Comparison of ENCODE assay signal across 27 mouse cellular contexts in the genomic region with DNA sequence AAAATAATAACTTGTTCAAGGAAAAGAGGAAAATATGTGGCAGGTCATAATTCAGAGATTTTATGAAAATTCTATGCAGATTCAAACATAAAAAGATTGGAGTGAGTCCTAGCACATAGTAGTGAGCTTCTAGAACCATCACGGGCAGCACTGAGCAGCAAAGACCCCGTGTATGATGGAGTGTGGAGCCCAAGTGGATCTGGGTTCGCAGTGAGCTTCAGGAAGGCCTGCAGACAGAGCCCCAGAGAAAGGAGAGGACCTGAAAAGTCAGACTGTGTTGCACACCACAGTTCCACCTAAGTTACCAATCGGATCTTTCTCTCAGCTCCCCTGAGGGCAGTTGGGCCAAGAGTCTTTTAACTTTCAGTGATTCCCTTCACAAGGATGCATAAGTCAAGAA. TPM values are rescaled to one million over a fixed set of nuclear protein-coding genes. Genes with fewer than 3 reads are reported as not detected.
A peak's percentile ranks its signal among the peaks of the same experiment; 100 is the strongest.
DNase-seq lines count a peak whose midpoint lies in the region; ATAC-seq and TF ChIP-seq lines count a peak whose summit lies in the region.
"Had no signal": no experiment of that assay in that cellular context is flagged by ENCODE, and none has a peak within 500 bp of the region (broad histone marks: within the 10 kb centered on the region; RNA-seq: fewer than 3 reads in every experiment).

No protein-coding gene starts in this region.

- TF ChIP-seq CTCF in gastrocnemius, adult 2 months (IDR thresholded peaks at IDR 0.05) = no peak

- no peak for ATAC-seq in heart, embryonic 12.5 days (ENCODE audit: insufficient number of reproducible peaks, low FRiP score)
- ATAC-seq in midbrain, embryonic 11.5 days (ENCODE audit: low FRiP score) = no peak
- ATAC-seq in midbrain, embryonic 14.5 days (ENCODE audit: low FRiP score, low TSS enrichment) = no peak
- ATAC-seq: activated CD4-positive, CD25-positive, alpha-beta regulatory T cell, adult 4 months; CD4-positive, CD25-positive, alpha-beta regulatory T cell, adult 4 months; forebrain, embryonic 13.5 days; forebrain, embryonic 15.5 days; Patski had no signal

- no peak overlapping the region for H3K4me2 ChIP-seq in heart, embryonic 12.5 days
- H3K4me2 ChIP-seq in midbrain, embryonic 11.5 days = no peak overlapping the region
- no peak overlapping the region for H3K4me2 ChIP-seq in midbrain, embryonic 14.5 days (ENCODE audit: low read length)
- H3K4me2 ChIP-seq: embryonic facial prominence, embryonic 12.5 days; forebrain, embryonic 13.5 days; forebrain, embryonic 15.5 days had no signal

- H3K36me3 ChIP-seq in heart, embryonic 10.5 days = 0 out of 2 replicates have a peak, but pooled peaks cover 3% of the 10 kb centered on the region
- no peaks in the 10 kb centered on the region for H3K36me3 ChIP-seq in heart, embryonic 12.5 days
- no peaks in the 10 kb centered on the region for H3K36me3 ChIP-seq in midbrain, embryonic 11.5 days (ENCODE audit: control insufficient read depth, insufficient read depth, low read length)
- no peaks in the 10 kb centered on the region for H3K36me3 ChIP-seq in midbrain, embryonic 14.5 days (ENCODE audit: control insufficient read depth, insufficient read depth, low read length)
- H3K36me3 ChIP-seq: embryonic facial prominence, embryonic 10.5 days; embryonic facial prominence, embryonic 12.5 days; forebrain, embryonic 15.5 days; G1E had no signal

- no peaks in the 10 kb centered on the region for H3K9me3 ChIP-seq in heart, embryonic 10.5 days
- no peaks in the 10 kb centered on the region for H3K9me3 ChIP-seq in heart, embryonic 12.5 days (replicated peaks)
- H3K9me3 ChIP-seq in midbrain, embryonic 11.5 days (ENCODE audit: control insufficient read depth, low read length) = no peaks in the 10 kb centered on the region
- no peaks in the 10 kb centered on the region for H3K9me3 ChIP-seq in midbrain, embryonic 14.5 days (ENCODE audit: control insufficient read depth, low read length)
- H3K9me3 ChIP-seq: embryonic facial prominence, embryonic 10.5 days; embryonic facial prominence, embryonic 12.5 days; forebrain, embryonic 13.5 days; forebrain, embryonic 15.5 days; G1E had no signal

- H3K9ac ChIP-seq in heart, embryonic 12.5 days = no peak overlapping the region
- H3K9ac ChIP-seq in midbrain, embryonic 11.5 days (ENCODE audit: low read length) = no peak overlapping the region
- no peak overlapping the region for H3K9ac ChIP-seq in midbrain, embryonic 14.5 days (replicated peaks; ENCODE audit: low read length)
- H3K9ac ChIP-seq: embryonic facial prominence, embryonic 12.5 days; forebrain, embryonic 13.5 days; forebrain, embryonic 15.5 days had no signal

- peaks cover 10% of the 10 kb centered on the region for H3K4me1 ChIP-seq in heart, embryonic 10.5 days
- H3K4me1 ChIP-seq in heart, embryonic 12.5 days (replicated peaks) = peaks cover 25% of the 10 kb centered on the region
- H3K4me1 ChIP-seq in midbrain, embryonic 11.5 days (ENCODE audit: control insufficient read depth, insufficient read depth, low read length) = no peaks in the 10 kb centered on the region
- H3K4me1 ChIP-seq in midbrain, embryonic 14.5 days (ENCODE audit: control insufficient read depth, insufficient read depth, low read length) = no peaks in the 10 kb centered on the region
- H3K4me1 ChIP-seq: embryonic facial prominence, embryonic 10.5 days; embryonic facial prominence, embryonic 12.5 days; forebrain, embryonic 13.5 days; forebrain, embryonic 15.5 days had no signal

- H3K27ac ChIP-seq in gastrocnemius, adult 2 months = peak overlapping the region; percentile 71
- no peak overlapping the region for H3K27ac ChIP-seq in heart, embryonic 10.5 days
- H3K27ac ChIP-seq in heart, embryonic 12.5 days (ENCODE audit: poor library complexity, severe bottlenecking) = no peak overlapping the region
- H3K27ac ChIP-seq in midbrain, embryonic 11.5 days (ENCODE audit: low read depth, low read length) = no peak overlapping the region
- H3K27ac ChIP-seq in midbrain, embryonic 14.5 days (replicated peaks; ENCODE audit: low read depth, low read length) = no peak overlapping the region
- H3K27ac ChIP-seq: embryonic facial prominence, embryonic 10.5 days; embryonic facial prominence, embryonic 12.5 days; forebrain, embryonic 13.5 days; forebrain, embryonic 15.5 days had no signal

- intact Hi-C loops in gastrocnemius, adult 2 months (cut with DNase I) = no loop called here

- DNase-seq in gastrocnemius, adult 2 months = no peak
- DNase-seq in gastrocnemius, postnatal 25 days = no peak
- peak; percentile 65 for DNase-seq in heart, embryonic 10.5 days (ENCODE audit: low spot score)
- DNase-seq in midbrain, embryonic 11.5 days (ENCODE audit: low spot score, missing footprints) = peak; percentile 33
- no peak for DNase-seq in midbrain, embryonic 14.5 days
- DNase-seq: adrenal gland, adult 8-10 months; adrenal gland, postnatal 14 days; adrenal gland, postnatal 36 days; B cell, adult 2 months; cerebellum, adult 11-12 months; cerebellum, adult 2 months; cerebellum, adult 9-10 months; cerebellum, postnatal 10 days; cerebellum, postnatal 25 days had no signal

- H3K4me3 ChIP-seq in gastrocnemius, adult 2 months = no peak overlapping the region
- no peak overlapping the region for H3K4me3 ChIP-seq in heart, embryonic 10.5 days
- no peak overlapping the region for H3K4me3 ChIP-seq in heart, embryonic 12.5 days
- no peak overlapping the region for H3K4me3 ChIP-seq in midbrain, embryonic 11.5 days (ENCODE audit: low read depth, low read length)
- no peak overlapping the region for H3K4me3 ChIP-seq in midbrain, embryonic 14.5 days (replicated peaks; ENCODE audit: low read depth, low read length)
- H3K4me3 ChIP-seq: embryonic facial prominence, embryonic 10.5 days; embryonic facial prominence, embryonic 12.5 days; forebrain, embryonic 13.5 days; forebrain, embryonic 15.5 days had no signal

- WGBS in heart, embryonic 10.5 days = 90% methylated on average over 4 of the region's 4 CpGs
- WGBS in heart, embryonic 12.5 days = 80% methylated on average over 4 of the region's 4 CpGs
- 92% methylated on average over 4 of the region's 4 CpGs for WGBS in midbrain, embryonic 11.5 days
- 90% methylated on average over 4 of the region's 4 CpGs for WGBS in midbrain, embryonic 14.5 days

- H3K27me3 ChIP-seq in heart, embryonic 10.5 days (ENCODE audit: insufficient read depth, poor library complexity, severe bottlenecking) = no peaks in the 10 kb centered on the region
- H3K27me3 ChIP-seq in heart, embryonic 12.5 days (replicated peaks) = no peaks in the 10 kb centered on the region
- no peaks in the 10 kb centered on the region for H3K27me3 ChIP-seq in midbrain, embryonic 11.5 days (ENCODE audit: control insufficient read depth, insufficient read depth, low read length)
- no peaks in the 10 kb centered on the region for H3K27me3 ChIP-seq in midbrain, embryonic 14.5 days (ENCODE audit: control insufficient read depth, insufficient read depth, low read length)
- H3K27me3 ChIP-seq: CH12.LX; embryonic facial prominence, embryonic 12.5 days; forebrain, embryonic 13.5 days; forebrain, embryonic 15.5 days had no signal

RNA-seq across cellular contexts. Expression of a gene that starts 49.7 kb away (rescaled TPM):
- 10 to 100 TPM; 13.7 to 19.7 TPM for total RNA-seq in gastrocnemius, adult 2 months (2021)
- total RNA-seq in gastrocnemius, postnatal 25 days (2021) = 10 to 100 TPM; 16.7 to 22.6 TPM
- polyA plus RNA-seq in heart, embryonic 10.5 days (2016; fragmentation: Nextera tagmentation; extraction: Ambion mirVana) = 26.0 and 29.0 TPM in 2 replicates
- 36.0 and 38.6 TPM in 2 replicates for polyA plus RNA-seq in heart, embryonic 12.5 days (2016; fragmentation: Nextera tagmentation; extraction: Ambion mirVana)
- 24.8 TPM in 2 replicates for polyA plus RNA-seq in midbrain, embryonic 11.5 days (2014; fragmentation: Nextera tagmentation; extraction: Ambion mirVana)
- polyA plus RNA-seq in midbrain, embryonic 14.5 days (2014; fragmentation: Nextera tagmentation; extraction: Ambion mirVana) = 13.7 and 19.7 TPM in 2 replicates
- total RNA-seq: CH12.LX had no signal
- polyA plus RNA-seq: activated CD4-positive, CD25-positive, alpha-beta regulatory T cell, adult 4 months; G1E had no signal

RNA-seq across cellular contexts. Expression of a gene that starts 58.8 kb away (rescaled TPM):
- total RNA-seq in gastrocnemius, adult 2 months (2021) = not detected
- not detected for total RNA-seq in gastrocnemius, postnatal 25 days (2021)
- not detected in 2 replicates for polyA plus RNA-seq in heart, embryonic 10.5 days (2016; fragmentation: Nextera tagmentation; extraction: Ambion mirVana)
- not detected in 2 replicates for polyA plus RNA-seq in heart, embryonic 12.5 days (2016; fragmentation: Nextera tagmentation; extraction: Ambion mirVana)
- not detected in 2 replicates for polyA plus RNA-seq in midbrain, embryonic 11.5 days (2014; fragmentation: Nextera tagmentation; extraction: Ambion mirVana)
- not detected in 2 replicates for polyA plus RNA-seq in midbrain, embryonic 14.5 days (2014; fragmentation: Nextera tagmentation; extraction: Ambion mirVana)
- total RNA-seq: adrenal gland, adult 18-20 months; adrenal gland, adult 8-10 months; adrenal gland, postnatal 14 days; adrenal gland, postnatal 36 days; CH12.LX; G1E had no signal
- polyA plus RNA-seq: activated CD4-positive, CD25-positive, alpha-beta regulatory T cell, adult 4 months; cerebellum, adult 2 months; cortical plate, adult 2 months; embryonic facial prominence, embryonic 10.5 days; forebrain, embryonic 11.5 days; forebrain, embryonic 13.5 days; forebrain, embryonic 15.5 days; G1E; Patski had no signal

Comparison
In these comparisons a context has a peak if more than half of its experiments do, and no peak if none do; other contexts are left out.
1. DNase-seq: peak in heart, embryonic 10.5 days (single experiment) and midbrain, embryonic 11.5 days (single experiment); none in gastrocnemius, adult 2 months (single experiment), gastrocnemius, postnatal 25 days (single experiment) and midbrain, embryonic 14.5 days (single experiment).